Mouse (Mus musculus) hindbrain, embryonic 11.5 days (tissue): ENCODE measurements around the gene Cps1. TPM values are rescaled to one million over a fixed set of nuclear protein-coding genes. Genes with fewer than 3 reads are reported as not detected.
A peak's percentile ranks its signal among the peaks of the same experiment; 100 is the strongest.

ENCODE experiments used
- ATAC-seq: fragments of 200-750 bp; cut with Nextera tagmentation; 2 replicates; pipeline ENCODE4 v1.8.0; 2017; ENCODE audit warnings: mild to moderate bottlenecking, moderate TSS enrichment, moderate library complexity; ENCODE audit not compliant: low FRiP score
- DNase-seq: peaks from one replicate; pipeline ENCODE4 v3.0.0-alpha.2; 2015; ENCODE audit warnings: low spot score
- H3K27ac ChIP-seq: fragments of 300-500 bp; sonication (generic); 2 replicates; pipeline ENCODE4 v1.5.1; 2014; ENCODE audit warnings: mild to moderate bottlenecking, low read depth, low read length
- H3K27me3 ChIP-seq: fragments of 300-500 bp; sonication (generic); 2 replicates; pipeline ENCODE4 v1.6.1; 2014; ENCODE audit warnings: mild to moderate bottlenecking, low read length, moderate library complexity, mixed read lengths; ENCODE audit not compliant: control insufficient read depth, insufficient read depth
- H3K36me3 ChIP-seq: fragments of 300-500 bp; sonication (generic); 2 replicates; pipeline ENCODE4 v1.6.1; 2014; ENCODE audit warnings: mild to moderate bottlenecking, low read length, moderate library complexity, mixed read lengths; ENCODE audit not compliant: control insufficient read depth, insufficient read depth
- H3K4me1 ChIP-seq: fragments of 300-500 bp; sonication (generic); replicated peaks from 2 replicates; pipeline ENCODE4 v1.6.1; 2014; ENCODE audit warnings: low read length, mixed read lengths; ENCODE audit not compliant: control insufficient read depth, insufficient read depth
- H3K4me2 ChIP-seq: fragments of 300-500 bp; sonication (generic); replicated peaks from 2 replicates; pipeline ENCODE4 v1.6.1; 2014; ENCODE audit warnings: mild to moderate bottlenecking, low read depth, low read length
- H3K4me3 ChIP-seq: fragments of 300-500 bp; sonication (generic); 2 replicates; pipeline ENCODE4 v1.5.1; 2014; ENCODE audit warnings: low read depth, low read length
- H3K9ac ChIP-seq: fragments of 300-500 bp; sonication (generic); 2 replicates; pipeline ENCODE4 v1.6.1; 2014; ENCODE audit warnings: low read depth, low read length
- H3K9me3 ChIP-seq: fragments of 300-500 bp; sonication (generic); 2 replicates; pipeline ENCODE4 v1.6.1; 2016; ENCODE audit warnings: low read length; ENCODE audit not compliant: control insufficient read depth
- WGBS: fragments of 180-500 bp; shearing (Covaris S2); extraction: QIAGEN DNeasy Blood & Tissue Kit; methylation state at CpG from one replicate; pipeline ENCODE4 v1.1.7; 2014; 5-methylcytosine and 5-hydroxymethylcytosine counted together
- polyA plus RNA-seq: library from polyadenylated mRNA; unstranded; fragments of >200 nt; fragmentation: Nextera tagmentation; extraction: Ambion mirVana; gene quantifications from 2 replicates; pipeline ENCODE4 v1.2.1, GENCODE M21; 2014

The Cps1 gene
- polyA plus RNA-seq, 1 experiment from 2014 or later = 0.14 TPM

DNA sequence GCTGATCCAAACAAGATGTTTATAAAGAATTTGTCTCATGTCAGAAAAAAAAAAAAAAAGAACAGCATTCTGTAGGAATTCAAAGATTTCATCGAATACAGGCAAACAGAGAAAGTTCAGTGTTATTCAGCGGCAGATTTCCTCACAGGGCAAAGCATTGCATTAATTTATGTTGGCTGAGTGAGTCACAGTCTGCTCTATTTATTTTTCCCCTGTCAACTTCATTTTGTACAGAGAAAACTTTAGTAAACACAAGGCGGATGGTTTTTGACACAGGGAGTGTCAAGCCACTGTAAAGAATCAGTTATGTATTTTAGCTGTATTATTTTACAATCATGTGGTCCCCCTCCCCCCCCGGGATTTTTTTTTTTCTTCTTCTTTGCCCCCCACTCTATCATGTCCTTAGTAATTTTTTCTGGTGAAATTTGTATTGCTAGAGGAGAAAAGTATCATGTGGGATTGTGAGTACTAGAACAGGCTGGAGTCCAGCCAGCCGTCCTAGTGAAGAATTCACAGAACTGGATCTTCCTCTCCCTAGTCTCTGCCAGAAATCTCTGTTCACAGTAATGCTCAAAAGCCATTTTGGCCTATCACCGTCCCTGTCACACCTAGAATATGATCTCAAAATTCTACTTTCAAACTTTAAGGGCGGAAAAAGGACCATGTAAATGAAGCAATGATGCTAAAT lies 9.3 kb upstream of the Cps1 start:
- ATAC-seq (no peak), DNase-seq (no peak)
- Histone ChIP-seq H3K9me3 (no peaks in the 10 kb centered on the region), H3K27ac (no peak overlapping the region), H3K9ac (no peak overlapping the region), H3K4me3 (no peak overlapping the region), H3K4me1 (no peaks in the 10 kb centered on the region), H3K36me3 (no peaks in the 10 kb centered on the region), H3K4me2 (no peak overlapping the region), H3K27me3 (no peaks in the 10 kb centered on the region)
- 83% methylated on average over 7 of the region's 7 CpGs for WGBS

DNA sequence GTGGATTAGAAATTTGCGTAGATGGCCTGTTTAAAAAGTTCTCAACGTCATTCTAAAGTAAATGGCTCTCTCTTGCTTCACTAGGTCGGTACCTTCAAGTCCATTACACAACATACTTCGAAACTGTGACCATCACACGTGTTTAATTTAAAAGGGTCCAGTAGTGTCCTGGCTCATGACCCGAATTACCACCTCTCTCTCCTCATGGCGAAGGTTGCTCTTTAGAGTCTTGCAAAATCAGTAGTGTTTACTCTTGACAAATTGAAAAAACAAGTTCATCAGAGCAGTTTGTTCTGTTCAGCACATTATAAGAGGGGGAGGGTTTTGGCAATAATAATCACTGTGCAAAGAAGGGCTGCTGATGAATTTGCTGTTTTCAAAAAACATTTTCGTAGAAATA lies 6.3 kb upstream of the Cps1 start:
- Histone ChIP-seq H3K4me1 (no peaks in the 10 kb centered on the region), H3K9ac (no peak overlapping the region), H3K27me3 (no peaks in the 10 kb centered on the region), H3K4me3 (no peak overlapping the region), H3K9me3 (no peaks in the 10 kb centered on the region), H3K27ac (no peak overlapping the region), H3K36me3 (no peaks in the 10 kb centered on the region), H3K4me2 (no peak overlapping the region)
- ATAC-seq = no peak
- 82% methylated on average over 8 of the region's 8 CpGs for WGBS
- no peak for DNase-seq

DNA sequence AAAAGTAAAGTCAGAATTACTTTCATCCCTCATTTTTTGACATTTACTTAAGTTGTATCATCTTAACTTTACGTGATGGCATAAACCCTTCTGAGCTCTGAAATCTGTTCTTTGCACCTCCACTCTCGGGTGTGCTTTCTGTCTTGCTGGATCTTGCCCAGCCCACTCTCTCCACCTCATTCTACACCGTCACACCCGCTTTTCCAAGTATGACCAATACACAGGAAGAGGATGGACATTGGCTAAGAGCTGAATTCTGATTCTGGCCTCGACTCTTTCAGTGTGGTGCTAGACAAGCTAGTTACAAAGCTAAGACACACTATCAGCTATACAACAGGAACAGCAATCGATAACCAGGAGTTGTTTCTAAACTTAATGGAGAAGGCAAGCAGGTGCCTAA lies 5.0 kb upstream of the Cps1 start:
- no peak for DNase-seq
- H3K4me1 ChIP-seq = no peaks in the 10 kb centered on the region
- ATAC-seq = no peak
- no peak overlapping the region for H3K4me3 ChIP-seq
- no peak overlapping the region for H3K4me2 ChIP-seq
- no peaks in the 10 kb centered on the region for H3K27me3 ChIP-seq
- no peaks in the 10 kb centered on the region for H3K36me3 ChIP-seq
- no peak overlapping the region for H3K27ac ChIP-seq
- WGBS = 88% methylated on average over 6 of the region's 6 CpGs
- no peak overlapping the region for H3K9ac ChIP-seq
- no peaks in the 10 kb centered on the region for H3K9me3 ChIP-seq

DNA sequence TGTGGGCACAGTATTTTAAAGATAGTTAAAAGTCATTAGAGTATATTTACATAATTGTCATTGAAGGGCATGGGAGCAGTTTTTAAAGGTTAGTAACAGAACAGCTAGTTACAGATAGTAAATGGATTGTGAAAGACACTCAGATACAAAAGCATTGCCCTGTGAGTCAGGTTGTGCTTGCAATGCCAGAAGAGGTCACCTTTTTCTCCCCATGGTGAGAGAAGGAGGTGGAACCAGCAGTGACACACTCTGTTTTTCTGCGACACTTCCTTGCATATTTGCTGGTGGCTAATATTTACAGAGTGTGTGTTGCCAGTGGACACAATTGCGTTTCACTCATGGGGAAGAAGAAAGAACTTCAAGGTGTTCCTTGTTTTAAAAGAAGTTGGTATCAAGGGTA lies 2.6 kb downstream of the Cps1 start:
- Histone ChIP-seq H3K27ac (no peak overlapping the region), H3K9ac (no peak overlapping the region), H3K9me3 (no peaks in the 10 kb centered on the region), H3K36me3 (no peaks in the 10 kb centered on the region), H3K4me3 (no peak overlapping the region), H3K4me1 (no peaks in the 10 kb centered on the region), H3K4me2 (no peak overlapping the region), H3K27me3 (no peaks in the 10 kb centered on the region)
- ATAC-seq (no peak), DNase-seq (no peak)
- WGBS = 82% methylated on average over 2 of the region's 2 CpGs

DNA sequence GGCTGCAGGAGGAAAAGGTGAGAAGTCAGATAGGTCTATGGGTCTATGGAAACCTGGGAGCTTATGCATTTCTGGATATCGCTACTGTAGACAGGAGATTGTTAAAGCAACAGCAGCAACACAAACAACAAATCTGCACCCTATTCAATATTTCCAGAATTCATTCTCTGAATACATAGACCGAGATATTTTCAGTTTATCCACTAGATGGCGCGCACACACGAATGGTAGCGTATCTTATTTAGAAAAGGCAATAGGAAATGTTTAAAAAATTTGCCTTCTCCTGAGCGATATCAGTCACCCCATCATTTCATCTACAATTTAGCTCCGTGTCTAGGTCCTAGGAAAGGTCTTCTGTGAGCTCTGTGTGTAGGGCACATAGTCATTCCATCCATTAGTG lies 21.1 kb downstream of the Cps1 start:
- ATAC-seq (no peak), DNase-seq (peak; percentile 66)
- whole genome bisulfite sequencing = 9% methylated on average over 8 of the region's 8 CpGs
- no peak overlapping the region for H3K27ac ChIP-seq
- H3K27me3 ChIP-seq = no peaks in the 10 kb centered on the region
- H3K9ac ChIP-seq = no peak overlapping the region
- no peak overlapping the region for H3K4me3 ChIP-seq
- H3K4me2 ChIP-seq = no peak overlapping the region
- no peaks in the 10 kb centered on the region for H3K36me3 ChIP-seq
- H3K4me1 ChIP-seq = no peaks in the 10 kb centered on the region
- H3K9me3 ChIP-seq = no peaks in the 10 kb centered on the region

DNA sequence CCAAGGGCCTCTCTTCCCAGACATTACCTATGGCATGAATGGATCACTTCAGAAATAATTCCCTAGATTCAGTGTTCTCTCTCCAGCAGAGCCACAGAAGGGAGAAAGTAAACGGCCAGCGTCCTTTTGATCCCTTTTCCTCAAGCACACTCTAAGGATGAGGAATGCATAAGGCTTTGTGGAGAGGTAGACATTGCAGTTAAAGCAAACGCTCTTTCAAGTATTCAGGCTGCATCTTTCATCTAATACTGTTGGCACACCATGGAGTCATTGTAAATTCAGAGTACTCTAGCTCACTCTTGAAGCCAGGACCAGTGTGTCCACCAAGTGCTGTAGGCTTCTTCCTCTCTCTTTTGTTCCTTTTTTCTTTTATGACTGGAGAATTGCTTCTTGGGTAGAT lies 28.4 kb downstream of the Cps1 start:
- Histone ChIP-seq H3K27me3 (no peaks in the 10 kb centered on the region), H3K9ac (no peak overlapping the region), H3K4me1 (no peaks in the 10 kb centered on the region), H3K4me2 (no peak overlapping the region), H3K36me3 (no peaks in the 10 kb centered on the region), H3K4me3 (no peak overlapping the region), H3K27ac (no peak overlapping the region), H3K9me3 (no peaks in the 10 kb centered on the region)
- DNase-seq (no peak), ATAC-seq (no peak)
- 81% methylated on average over 3 of the region's 3 CpGs for WGBS

DNA sequence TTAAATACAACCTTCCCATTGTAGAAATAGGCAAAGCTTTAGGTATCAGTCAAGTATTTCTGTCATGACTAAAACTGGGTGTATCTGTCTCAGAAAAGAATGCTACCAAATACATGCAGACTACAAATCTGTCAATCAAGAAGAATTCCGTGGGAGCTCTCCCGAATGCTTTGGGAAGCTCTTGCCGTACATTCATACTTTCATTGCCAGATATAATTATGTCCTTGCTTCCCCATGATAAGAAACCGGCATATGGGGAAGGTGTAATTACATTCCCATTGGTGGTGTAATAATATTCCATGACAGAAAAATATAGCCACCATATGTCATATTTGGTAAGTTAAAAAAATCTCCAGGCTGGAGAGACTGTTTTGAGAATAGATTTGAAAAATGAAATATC lies 44.5 kb downstream of the Cps1 start:
- Histone ChIP-seq H3K27ac (no peak overlapping the region), H3K9ac (no peak overlapping the region), H3K9me3 (no peaks in the 10 kb centered on the region), H3K4me3 (no peak overlapping the region), H3K4me1 (no peaks in the 10 kb centered on the region), H3K4me2 (no peak overlapping the region), H3K36me3 (no peaks in the 10 kb centered on the region), H3K27me3 (no peaks in the 10 kb centered on the region)
- DNase-seq (no peak), ATAC-seq (no peak)
- WGBS = 83% methylated on average over 4 of the region's 4 CpGs

DNA sequence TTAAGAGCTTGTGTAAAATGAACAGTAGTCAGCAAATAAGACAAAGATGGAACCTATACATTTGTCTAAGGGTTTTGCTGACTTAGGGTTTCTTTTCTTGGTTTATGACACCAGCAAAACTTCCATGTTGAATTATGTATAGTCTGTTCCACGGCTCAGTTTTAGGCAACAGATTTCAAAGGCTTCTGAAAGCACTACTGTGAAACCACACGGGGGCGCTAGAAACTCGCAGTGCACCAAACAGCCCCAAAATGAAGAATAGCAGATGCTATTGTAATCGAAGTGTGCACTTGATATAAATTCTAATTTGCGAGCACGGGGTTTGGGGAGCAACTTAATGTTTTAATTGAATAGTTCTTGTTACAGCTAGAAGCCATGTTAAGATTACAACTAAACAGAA lies 58.3 kb downstream of the Cps1 start:
- WGBS = 14% methylated on average over 7 of the region's 7 CpGs
- Histone ChIP-seq H3K27ac (no peak overlapping the region), H3K9ac (no peak overlapping the region), H3K9me3 (no peaks in the 10 kb centered on the region), H3K4me1 (no peaks in the 10 kb centered on the region), H3K36me3 (no peaks in the 10 kb centered on the region), H3K4me2 (no peak overlapping the region), H3K4me3 (no peak overlapping the region), H3K27me3 (no peaks in the 10 kb centered on the region)
- DNase-seq = peak; percentile 82
- 0 out of 2 replicates have a peak, but pooled peaks have one; percentile 49 for ATAC-seq

DNA sequence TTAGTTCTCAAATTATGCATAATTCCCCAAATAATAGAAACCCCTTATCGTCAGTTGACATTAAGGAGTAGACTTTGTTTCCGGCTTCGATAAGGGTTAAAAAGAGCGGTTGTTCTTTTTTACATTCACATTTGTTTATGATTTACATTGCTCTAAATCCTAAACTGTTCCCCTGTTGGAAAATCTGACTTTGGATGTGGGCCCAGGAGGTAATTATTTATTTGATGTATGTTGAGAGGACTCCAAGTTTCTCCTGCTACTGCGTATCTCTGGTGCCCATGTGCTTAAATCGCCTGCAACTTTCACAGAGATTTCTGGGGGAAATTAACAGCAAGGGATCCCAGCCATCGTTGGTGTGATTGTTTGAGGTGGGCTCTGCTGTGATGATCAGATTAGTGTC lies 59.4 kb downstream of the Cps1 start:
- no peak for DNase-seq
- Histone ChIP-seq H3K4me2 (no peak overlapping the region), H3K27ac (no peak overlapping the region), H3K4me3 (no peak overlapping the region), H3K4me1 (no peaks in the 10 kb centered on the region), H3K9me3 (no peaks in the 10 kb centered on the region), H3K36me3 (no peaks in the 10 kb centered on the region), H3K27me3 (no peaks in the 10 kb centered on the region), H3K9ac (no peak overlapping the region)
- WGBS = 85% methylated on average over 7 of the region's 7 CpGs
- no peak for ATAC-seq
